Mouse (Mus musculus) embryonic fibroblast, embryonic 13.5 days (primary cell): ENCODE measurements around the gene Odf3l2. TPM values are rescaled to one million over a fixed set of nuclear protein-coding genes. Genes with fewer than 3 reads are reported as not detected.

Experiments used
- H3K27ac ChIP-seq: 2 replicates; pipeline ENCODE4 v1.5.1; 2012; ENCODE audit warnings: low read length, control low read depth, inconsistent platforms; ENCODE audit not compliant: insufficient read depth
- H3K4me1 ChIP-seq: 2 replicates; pipeline ENCODE4 v1.6.1; 2011; ENCODE audit warnings: low read length; ENCODE audit not compliant: control insufficient read depth, insufficient read depth
- H3K4me3 ChIP-seq: 2 replicates; pipeline ENCODE4 v1.5.1; 2011; ENCODE audit warnings: mild to moderate bottlenecking, control low read depth, low read length; ENCODE audit not compliant: insufficient read depth
- CTCF ChIP-seq: IDR thresholded peaks from 2 replicates; pipeline ENCODE4 v1.5.1; 2011; ENCODE audit warnings: mild to moderate bottlenecking, control low read depth, low read length, moderate library complexity, borderline replicate concordance; ENCODE audit not compliant: insufficient read depth
- POLR2A ChIP-seq: IDR thresholded peaks from 2 replicates; pipeline ENCODE4 v1.6.1; 2011; ENCODE audit warnings: low read depth, mild to moderate bottlenecking, control low read depth, low read length, moderate library complexity
- polyA plus RNA-seq: library from polyadenylated mRNA; stranded (reverse); fragments of >200 nt; gene quantifications from 2 replicates; pipeline ENCODE4 v1.2.4, GENCODE M21; 2011; ENCODE audit warnings: low read depth; ENCODE audit not compliant: missing spikeins, insufficient read length

Odf3l2 gene
- polyA plus RNA-seq, 1 experiment, result not detected

DNA sequence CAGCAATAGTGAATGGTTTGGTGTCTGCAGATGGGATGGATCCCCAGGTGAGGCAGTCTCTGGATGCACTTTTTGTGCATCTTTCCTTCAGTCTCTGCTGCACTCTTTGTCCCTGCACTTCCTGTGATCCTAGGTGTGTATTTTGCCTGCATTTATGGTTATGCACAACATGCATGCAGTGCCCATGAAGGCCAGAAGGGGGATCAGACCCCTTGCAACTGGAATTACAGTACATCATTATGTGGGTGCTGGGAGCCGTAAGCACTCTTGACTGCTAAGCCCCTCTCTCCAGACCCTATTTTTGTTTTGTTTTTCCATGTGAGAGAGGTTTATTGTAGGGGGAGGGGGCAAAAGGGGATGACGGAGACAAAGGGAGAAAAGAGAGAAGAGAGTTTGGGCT lies 14.8 kb upstream of the Odf3l2 start:
- Histone ChIP-seq H3K4me3 (no peak overlapping the region), H3K4me1 (no peaks in the 10 kb centered on the region), H3K27ac (no peak overlapping the region)
- TF ChIP-seq CTCF, result no peak; the same call in 1 of the 2 replicates

DNA sequence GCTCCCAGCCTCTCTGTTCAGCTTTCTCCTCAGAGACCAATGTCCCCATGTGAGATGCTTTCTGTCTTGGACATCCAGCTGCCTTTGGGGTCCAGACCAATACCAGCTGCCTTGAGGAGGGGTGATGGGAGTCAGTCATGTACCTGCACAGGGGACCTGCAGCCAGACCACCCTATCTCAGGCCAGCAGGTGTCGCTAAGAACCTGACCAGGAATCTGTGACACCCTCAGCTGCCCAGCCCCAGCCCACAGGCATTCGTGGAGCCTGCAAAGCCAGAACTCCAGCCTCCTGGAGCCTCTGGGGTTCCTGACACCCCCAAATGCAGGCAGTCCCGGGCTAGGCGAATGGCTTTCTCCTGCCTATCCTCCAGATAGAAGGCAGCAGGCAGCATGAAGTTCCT lies 13.3 kb upstream of the Odf3l2 start:
- no peak overlapping the region for H3K4me3 ChIP-seq
- H3K27ac ChIP-seq, result no peak overlapping the region
- no peaks in the 10 kb centered on the region for H3K4me1 ChIP-seq
- no peak for TF ChIP-seq POLR2A
- peak; percentile 4; the same call in 1 of the 2 replicates for TF ChIP-seq CTCF

DNA sequence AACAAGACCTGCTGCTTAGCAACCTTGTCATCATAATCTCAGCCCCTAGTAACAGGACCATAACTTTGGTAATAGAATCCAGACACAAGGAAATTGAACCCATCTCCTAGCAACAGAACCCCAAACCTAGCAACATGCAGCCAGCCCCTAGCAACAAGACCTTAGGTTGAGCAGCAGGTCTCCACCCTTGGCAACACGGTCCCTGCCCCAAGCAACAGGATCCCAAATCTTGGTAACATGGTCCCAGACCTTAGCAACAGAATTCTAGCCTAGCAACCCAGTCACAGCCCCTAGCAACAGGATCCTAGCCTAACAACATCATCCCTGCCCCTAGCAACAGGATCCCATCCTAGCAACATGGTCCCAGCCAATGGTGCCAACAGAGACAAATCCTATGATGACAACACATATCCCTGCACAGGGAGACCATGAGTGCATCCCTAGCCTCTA lies 9.4 kb upstream of the Odf3l2 start:
- TF ChIP-seq POLR2A, result no peak
- TF ChIP-seq CTCF, result no peak
- Histone ChIP-seq H3K4me1 (no peaks in the 10 kb centered on the region), H3K27ac (no peak overlapping the region), H3K4me3 (no peak overlapping the region)

DNA sequence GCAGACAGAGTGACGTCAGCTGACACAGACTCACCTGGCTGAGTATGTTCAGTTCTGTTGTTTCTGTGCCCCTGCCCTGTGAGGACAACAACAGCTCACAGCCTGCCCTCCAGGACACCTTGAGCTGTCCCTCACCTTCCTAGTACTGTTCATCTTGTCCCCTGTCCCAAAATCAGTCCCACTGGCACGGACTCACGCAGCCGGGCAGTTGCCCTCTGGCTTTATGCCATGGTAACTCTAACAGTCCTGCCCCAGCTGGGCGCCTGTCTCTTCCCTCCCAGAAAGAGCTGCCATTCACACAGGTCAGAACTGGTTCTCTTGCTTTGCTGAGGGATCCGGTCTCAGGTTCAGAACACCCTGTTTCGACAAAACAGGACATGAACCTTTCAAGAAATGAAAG lies 7.3 kb upstream of the Odf3l2 start:
- Histone ChIP-seq H3K27ac (no peak overlapping the region), H3K4me3 (no peak overlapping the region), H3K4me1 (no peaks in the 10 kb centered on the region)
- TF ChIP-seq POLR2A (no peak), CTCF (no peak)

DNA sequence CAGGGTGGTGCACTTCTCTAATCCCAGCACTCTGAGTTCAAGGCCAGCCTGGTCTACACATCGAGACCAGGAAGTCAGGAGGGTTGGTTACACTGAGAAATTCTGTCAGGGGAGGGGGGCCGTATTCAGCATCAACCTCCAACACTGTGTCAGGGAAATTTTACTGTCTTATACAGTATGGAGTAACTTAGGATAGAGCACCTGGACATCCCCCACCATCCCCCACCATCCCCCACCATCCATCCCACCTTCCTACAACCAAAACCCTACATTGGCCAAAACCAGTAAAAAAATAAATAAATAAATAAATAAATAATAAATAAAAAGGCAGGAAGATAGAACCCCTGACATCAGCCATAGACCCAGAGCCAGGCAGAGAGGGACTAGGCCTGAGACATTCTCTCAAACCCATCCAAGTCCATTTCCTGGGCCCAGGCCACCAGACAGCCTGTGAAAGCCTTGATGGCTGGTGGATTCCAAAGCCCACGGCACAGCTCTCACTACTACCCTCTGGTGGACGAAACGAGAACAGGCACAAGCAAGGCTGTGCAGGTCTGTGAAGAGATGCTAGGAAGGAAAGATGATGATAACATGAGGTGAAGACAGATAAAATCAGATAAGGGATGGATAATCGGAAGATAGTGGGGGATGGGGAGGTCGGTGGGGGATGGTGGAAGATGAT lies 3.7 kb upstream of the Odf3l2 start:
- no peaks in the 10 kb centered on the region for H3K4me1 ChIP-seq
- no peak overlapping the region for H3K4me3 ChIP-seq
- TF ChIP-seq POLR2A, result no peak
- TF ChIP-seq CTCF, result peak; percentile 87
- no peak overlapping the region for H3K27ac ChIP-seq

DNA sequence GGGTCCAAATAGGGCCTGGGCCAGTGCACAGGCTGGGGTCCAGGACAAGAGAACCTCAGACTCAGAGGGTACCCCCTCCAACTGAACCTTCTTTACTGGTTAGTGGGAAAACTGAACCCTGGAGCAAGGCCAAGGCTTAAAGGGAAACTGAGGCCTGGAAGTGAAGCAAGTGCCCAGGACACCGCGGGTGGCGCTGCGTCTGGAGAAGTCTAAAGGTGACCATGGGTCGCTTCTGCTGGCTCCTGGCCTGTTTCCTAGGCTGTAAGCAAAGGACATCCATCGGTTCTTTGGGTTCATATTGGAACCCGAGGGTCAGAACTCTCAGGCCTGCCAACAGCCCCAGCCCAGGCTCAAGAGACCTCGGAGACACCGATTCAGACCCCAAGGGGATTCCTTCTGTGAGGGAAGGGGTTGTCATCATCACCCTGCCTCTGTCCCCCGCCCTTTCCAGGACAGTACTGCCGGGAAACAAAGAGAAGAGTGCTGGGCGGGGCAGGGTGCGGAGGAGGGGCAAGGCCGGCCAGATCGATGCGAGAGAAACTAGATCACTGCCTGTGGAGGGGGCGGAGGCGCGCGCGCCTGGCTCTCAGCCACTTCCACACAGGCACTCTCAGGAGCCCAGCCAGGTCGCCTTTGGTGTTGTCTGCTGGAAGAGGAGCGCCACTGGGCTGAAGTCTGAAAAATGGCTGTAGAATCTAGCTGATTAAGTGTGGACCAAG lies 6.9 kb downstream of the Odf3l2 start:
- no peak for TF ChIP-seq CTCF
- TF ChIP-seq POLR2A, result peak; percentile 58
- Histone ChIP-seq H3K27ac (peak overlapping the region; percentile 39), H3K4me3 (peak overlapping the region; percentile 6; the same call in 1 of the 2 replicates)

DNA sequence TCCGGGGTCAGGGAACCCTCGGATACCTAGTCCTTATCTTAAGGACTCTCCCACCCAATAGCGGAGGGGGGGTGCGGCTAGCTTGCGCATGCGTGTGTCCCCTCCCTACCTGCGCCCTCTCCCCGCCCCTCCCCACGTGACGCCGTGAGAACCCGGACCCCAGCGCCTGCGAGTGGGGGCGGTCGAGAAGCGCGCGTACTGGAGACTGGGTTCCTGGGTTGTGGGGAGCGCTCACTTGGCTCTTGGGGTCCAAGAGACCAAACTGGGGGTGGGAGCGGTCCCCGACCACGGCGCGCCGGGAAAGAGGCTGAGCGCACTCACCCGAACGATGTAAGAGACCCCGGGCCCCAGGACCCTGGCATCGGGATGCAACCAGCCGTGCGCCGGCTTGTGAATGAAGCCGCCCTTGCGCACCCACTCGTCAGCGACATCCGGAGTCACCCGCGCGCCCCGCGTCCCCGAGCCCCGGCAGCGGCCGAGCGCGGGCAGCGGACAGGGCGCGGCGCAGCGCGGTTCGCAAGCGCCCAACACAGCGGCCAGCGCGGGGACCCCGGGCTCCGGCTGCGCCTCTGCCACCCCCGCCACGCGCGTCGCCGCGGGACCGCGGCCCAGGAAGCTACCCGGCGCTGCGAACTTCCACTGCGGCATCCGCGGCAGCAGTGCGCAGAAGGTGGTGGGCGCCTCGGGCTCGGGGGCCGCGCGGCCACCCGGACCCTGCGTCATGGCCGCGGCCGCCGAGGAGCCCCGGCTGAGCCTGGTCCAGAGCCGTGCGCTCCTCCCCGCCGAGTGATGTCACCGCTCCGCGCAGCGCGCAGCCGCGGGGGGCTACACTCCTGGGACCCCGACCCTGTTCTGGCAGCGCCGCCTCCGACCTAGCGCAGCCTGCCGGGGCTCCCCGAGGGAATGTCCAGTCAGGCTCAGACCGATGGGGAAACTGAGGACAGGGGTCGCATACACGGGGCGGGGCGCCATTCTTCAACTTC lies 8.1 kb downstream of the Odf3l2 start, which contains the start of gene Shc2:
TSS of gene Shc2 (minus strand) at position 791 of the 983 bp plus-strand sequence.
- Histone ChIP-seq H3K4me1 (peaks cover 12% of the 10 kb centered on the region), H3K4me3 (peak within 1 kb of the TSS; percentile 58), H3K27ac (peak within 1 kb of the TSS; percentile 39)
- TF ChIP-seq POLR2A, result peak; percentile 61
- TF ChIP-seq CTCF, result no peak

More for the DNA sequence above, 6.9 kb downstream of the Odf3l2 start:
- peaks cover 6% of the 10 kb centered on the region for H3K4me1 ChIP-seq

DNA sequence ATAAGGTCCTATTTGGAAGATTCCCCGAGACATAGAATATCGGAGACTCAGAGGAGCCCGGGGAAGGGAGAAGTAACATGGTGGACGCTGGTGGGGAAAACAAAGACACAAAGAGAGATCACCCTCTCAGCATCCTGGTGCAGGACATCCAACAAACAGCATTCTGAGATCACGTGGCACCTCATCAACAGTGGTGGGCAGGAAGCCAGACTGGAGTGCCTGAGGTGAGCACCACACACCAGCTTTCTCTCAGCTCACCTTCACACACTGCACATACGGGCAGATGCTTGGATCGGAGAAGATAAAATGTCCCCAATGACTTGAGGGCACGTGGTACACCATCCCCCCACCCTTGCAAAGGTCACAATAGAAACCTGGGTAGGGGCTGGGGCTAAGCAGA lies 9.3 kb downstream of the Odf3l2 start:
- peaks cover 12% of the 10 kb centered on the region for H3K4me1 ChIP-seq

DNA sequence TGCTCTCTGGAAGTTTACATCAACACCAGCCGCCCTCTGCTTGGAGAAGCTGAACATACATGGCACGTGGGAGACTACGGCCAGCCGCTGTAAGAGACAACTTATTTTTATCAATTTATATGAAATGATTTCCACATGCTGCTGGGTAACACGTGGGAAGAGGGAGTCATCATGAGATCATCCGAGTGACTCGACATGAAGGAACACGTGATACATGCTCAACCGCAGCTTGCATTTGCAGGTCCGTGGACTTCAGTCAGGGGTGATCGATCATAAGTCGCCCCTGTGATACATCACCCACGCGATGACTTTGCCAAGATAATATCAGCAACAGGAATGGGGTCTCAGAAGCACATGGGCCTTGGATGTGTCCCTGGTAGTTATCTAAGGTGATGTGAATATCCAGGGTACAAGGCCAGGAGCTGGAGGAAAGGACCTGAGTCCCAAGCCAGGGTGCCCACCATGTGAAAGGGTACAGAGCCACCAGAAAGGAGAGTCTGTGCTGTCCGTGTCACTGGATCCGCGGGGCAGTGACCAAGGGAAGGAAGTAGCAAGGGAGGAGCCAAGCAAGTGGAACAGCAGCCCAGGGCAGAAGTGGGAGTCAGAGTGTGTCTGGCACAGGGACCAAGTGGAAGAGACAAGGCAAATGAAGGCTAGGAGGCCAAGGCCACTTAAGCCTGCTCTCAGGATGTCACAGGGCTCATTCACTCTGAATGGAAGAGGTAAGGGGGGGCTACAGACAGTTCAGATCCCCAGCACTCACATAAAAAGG lies 12.3 kb downstream of the Odf3l2 start:
- TF ChIP-seq POLR2A (no peak), CTCF (no peak)
- Histone ChIP-seq H3K27ac (0 out of 2 replicates have a peak overlapping the region, but pooled peaks have one; percentile 32), H3K4me1 (peaks cover 9% of the 10 kb centered on the region), H3K4me3 (no peak overlapping the region)

More for the DNA sequence above, 9.3 kb downstream of the Odf3l2 start:
- Histone ChIP-seq H3K4me3 (no peak overlapping the region), H3K27ac (no peak overlapping the region)
- TF ChIP-seq CTCF (no peak), POLR2A (no peak)
